Mouse (Mus musculus) left cerebral cortex, adult 9 months (tissue): ENCODE measurements around the gene Lif.

ENCODE experiments used
- DNase-seq, 2 experiments: peaks; one replicate each; pipeline ENCODE4 v3.0.0; 2022; ENCODE audit warnings: low spot score in 2 of 2

The Lif gene

GRCm38 (mm10) chr11:4256846-4257607, at the start of gene Lif:
Lif (plus strand) TSS chr11:4257557.
- DNase-seq = no peak

GRCm38 (mm10) chr11:4207655-4208054, 49.7 kb upstream of the Lif start:
- no peak for DNase-seq

- DNase-seq = no peak
Measured at GRCm38 (mm10) chr11:4209556-4209955, 47.8 kb upstream of the Lif start.

GRCm38 (mm10) chr11:4210786-4211185, 46.6 kb upstream of the Lif start:
- DNase-seq = no peak

GRCm38 (mm10) chr11:4213107-4213506, 44.2 kb upstream of the Lif start:
- no peak for DNase-seq

- DNase-seq = no peak
Measured at GRCm38 (mm10) chr11:4214572-4214971, 42.8 kb upstream of the Lif start.

GRCm38 (mm10) chr11:4215061-4215460, 42.3 kb upstream of the Lif start:
- no peak for DNase-seq

- no peak for DNase-seq
Measured at GRCm38 (mm10) chr11:4216248-4217000, 40.9 kb upstream of the Lif start.

- peak in 1 of 2 experiments; percentile 71 for DNase-seq
Measured at GRCm38 (mm10) chr11:4217914-4218629, 39.3 kb upstream of the Lif start, which contains the start of gene Castor1. Castor1 (plus strand) TSS chr11:4218225.

GRCm38 (mm10) chr11:4218637-4219036, 38.7 kb upstream of the Lif start:
- DNase-seq = no peak

GRCm38 (mm10) chr11:4219317-4219751, 38.0 kb upstream of the Lif start:
- DNase-seq = peak in 1 of 2 experiments; percentile 81

- DNase-seq = no peak
Measured at GRCm38 (mm10) chr11:4219908-4220307, 37.4 kb upstream of the Lif start.

- peak in 1 of 2 experiments; percentile 70 for DNase-seq
Measured at GRCm38 (mm10) chr11:4220443-4221400, 36.6 kb upstream of the Lif start.

- no peak for DNase-seq
Measured at GRCm38 (mm10) chr11:4222046-4222950, 35.1 kb upstream of the Lif start.

- no peak for DNase-seq
Measured at GRCm38 (mm10) chr11:4223393-4224188, 33.8 kb upstream of the Lif start.

- DNase-seq = no peak
Measured at GRCm38 (mm10) chr11:4224223-4224622, 33.1 kb upstream of the Lif start.

- no peak for DNase-seq
Measured at GRCm38 (mm10) chr11:4226569-4227325, 30.6 kb upstream of the Lif start.

- no peak for DNase-seq
Measured at GRCm38 (mm10) chr11:4228463-4228862, 28.9 kb upstream of the Lif start.
